Mouse (Mus musculus): ENCODE data around the gene Bicral. TPM values are rescaled to one million over a fixed set of nuclear protein-coding genes. Genes with fewer than 3 reads are reported as not detected.

The Bicral gene
- polyA plus RNA-seq, 1 experiment from 2014 or later: 3.4 TPM

- 76% methylated on average over 7 of the region's 7 CpGs for WGBS
- Histone ChIP-seq H3K4me1 (peaks cover 31% of the 10 kb centered on the region), H3K4me2 (no peak overlapping the region)
Observed at GRCm38 (mm10) chr17:46872806-46873205, 14.5 kb upstream of the Bicral start.

DNA sequence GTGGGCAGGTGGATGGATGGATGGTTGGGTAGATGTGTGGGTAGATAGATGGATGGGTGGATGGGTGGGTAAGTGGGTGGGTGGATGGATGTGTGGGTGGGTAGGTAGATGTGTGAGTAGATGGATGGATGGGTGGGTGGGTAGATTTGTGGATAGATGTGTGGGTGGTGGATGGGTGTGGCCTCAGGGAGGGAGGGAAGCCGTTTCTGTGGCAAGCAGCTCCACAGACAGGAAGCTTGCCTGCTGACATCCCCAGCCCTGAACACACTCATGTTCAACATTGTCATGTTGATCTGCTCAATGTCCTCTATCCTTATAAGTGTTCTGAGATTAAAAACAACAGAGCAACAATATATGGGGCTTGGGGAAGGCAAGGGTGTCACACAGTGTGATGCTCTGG is 12.6 kb upstream of the Bicral start:
- Histone ChIP-seq H3K4me2 (no peak overlapping the region), H3K27me3 (replicated peaks) (no peaks in the 10 kb centered on the region), H3K4me1 (peaks cover 20% of the 10 kb centered on the region), H3K4me3 (no peak overlapping the region), H3K9me3 (no peaks in the 10 kb centered on the region), H3K27ac (replicated peaks) (no peak overlapping the region), H3K36me3 (no peaks in the 10 kb centered on the region), H3K9ac (no peak overlapping the region)
- WGBS: 33% methylated on average over 1 of the region's 1 CpGs
- ATAC-seq (ENCODE audit: extremely low read depth, insufficient number of reproducible peaks, low FRiP score, low TSS enrichment): no peak

More at GRCm38 (mm10) chr17:46872806-46873205, 14.5 kb upstream of the Bicral start:
- no peaks in the 10 kb centered on the region for H3K27me3 ChIP-seq (replicated peaks)
- peak overlapping the region; percentile 71; the same call in 1 of the 2 replicates for H3K27ac ChIP-seq (replicated peaks)
- no peaks in the 10 kb centered on the region for H3K36me3 ChIP-seq
- H3K9me3 ChIP-seq: no peaks in the 10 kb centered on the region
- H3K4me3 ChIP-seq: no peak overlapping the region
- H3K9ac ChIP-seq: no peak overlapping the region
- ATAC-seq (ENCODE audit: extremely low read depth, insufficient number of reproducible peaks, low FRiP score, low TSS enrichment): no peak

- H3K4me1 ChIP-seq: peaks cover 20% of the 10 kb centered on the region
- WGBS: 89% methylated on average over 5 of the region's 5 CpGs
- no peak for ATAC-seq (ENCODE audit: extremely low read depth, insufficient number of reproducible peaks, low FRiP score, low TSS enrichment)
- no peak overlapping the region for H3K9ac ChIP-seq
- H3K36me3 ChIP-seq: no peaks in the 10 kb centered on the region
- H3K27ac ChIP-seq (replicated peaks): no peak overlapping the region
- H3K27me3 ChIP-seq (replicated peaks): no peaks in the 10 kb centered on the region
- H3K4me2 ChIP-seq: no peak overlapping the region
- H3K9me3 ChIP-seq: no peaks in the 10 kb centered on the region
- no peak overlapping the region for H3K4me3 ChIP-seq
Observed at GRCm38 (mm10) chr17:46870204-46870798, 12.0 kb upstream of the Bicral start.

DNA sequence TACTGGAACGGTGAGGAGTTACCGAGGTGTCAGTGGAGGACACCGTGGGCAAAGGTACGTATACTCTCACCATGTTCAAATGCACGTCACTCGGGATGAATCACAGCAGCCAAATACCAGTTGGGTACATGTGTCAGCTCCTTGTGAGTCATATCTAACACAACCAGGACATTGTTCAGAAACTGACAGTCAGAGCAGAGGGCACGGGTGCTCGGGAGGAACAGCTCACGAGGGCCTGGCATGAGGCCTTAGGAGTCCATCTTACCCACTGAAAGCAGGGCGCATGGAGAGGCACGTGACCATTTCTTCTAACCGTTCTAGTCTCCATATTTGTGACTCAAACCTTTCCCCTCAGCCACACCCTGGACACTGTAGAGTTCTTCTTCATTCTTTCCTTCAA is 8.6 kb upstream of the Bicral start:
- H3K4me3 ChIP-seq: no peak overlapping the region
- H3K9me3 ChIP-seq: no peaks in the 10 kb centered on the region
- no peak overlapping the region for H3K27ac ChIP-seq (replicated peaks)
- no peak overlapping the region for H3K4me2 ChIP-seq
- H3K4me1 ChIP-seq: peaks cover 5% of the 10 kb centered on the region
- no peaks in the 10 kb centered on the region for H3K36me3 ChIP-seq
- no peak overlapping the region for H3K9ac ChIP-seq
- no peaks in the 10 kb centered on the region for H3K27me3 ChIP-seq (replicated peaks)
- no peak for ATAC-seq (ENCODE audit: extremely low read depth, insufficient number of reproducible peaks, low FRiP score, low TSS enrichment)
- WGBS: 75% methylated on average over 12 of the region's 12 CpGs

- no peak for ATAC-seq (ENCODE audit: extremely low read depth, insufficient number of reproducible peaks, low FRiP score, low TSS enrichment)
Observed at GRCm38 (mm10) chr17:46864566-46865195, 6.4 kb upstream of the Bicral start.

DNA sequence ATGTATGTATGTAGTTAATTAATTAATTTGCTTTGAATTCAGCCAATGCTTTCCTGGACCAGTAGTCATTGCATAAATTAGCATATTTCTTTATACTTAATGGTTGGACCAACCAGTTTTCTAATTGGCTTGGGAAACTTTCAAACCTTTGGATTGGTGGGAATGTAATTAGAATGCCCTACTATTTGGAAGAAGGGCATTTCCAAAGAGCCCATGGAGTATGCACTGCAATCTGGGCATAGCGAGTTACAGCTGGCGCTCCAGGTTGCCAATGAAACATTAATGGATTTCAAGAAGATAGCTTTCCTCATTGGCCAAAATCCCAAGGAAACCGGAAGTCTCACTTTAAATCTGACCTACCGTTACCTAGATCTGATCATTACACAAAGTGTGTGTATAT is 1.8 kb upstream of the Bicral start:
- ATAC-seq (ENCODE audit: extremely low read depth, insufficient number of reproducible peaks, low FRiP score, low TSS enrichment): no peak
- WGBS: 94% methylated on average over 4 of the region's 4 CpGs

More at GRCm38 (mm10) chr17:46864566-46865195, 6.4 kb upstream of the Bicral start:
- Histone ChIP-seq H3K9me3 (no peaks in the 10 kb centered on the region), H3K4me2 (peak overlapping the region; percentile 7; the same call in 1 of the 2 replicates), H3K36me3 (no peaks in the 10 kb centered on the region), H3K27me3 (replicated peaks) (no peaks in the 10 kb centered on the region), H3K4me3 (no peak overlapping the region), H3K9ac (no peak overlapping the region), H3K27ac (replicated peaks) (no peak overlapping the region), H3K4me1 (peaks cover 5% of the 10 kb centered on the region)
- WGBS: 53% methylated on average over 7 of the region's 7 CpGs

GRCm38 (mm10) chr17:46858749-46859444 is 615 bp upstream of the Bicral start:
- Histone ChIP-seq H3K9me3 (no peaks in the 10 kb centered on the region), H3K36me3 (no peaks in the 10 kb centered on the region), H3K9ac (peak overlapping the region; percentile 100), H3K4me3 (peak overlapping the region; percentile 98), H3K4me1 (peaks cover 24% of the 10 kb centered on the region), H3K4me2 (peak overlapping the region; percentile 83), H3K27ac (replicated peaks) (peak overlapping the region; percentile 100), H3K27me3 (replicated peaks) (no peaks in the 10 kb centered on the region)
- ATAC-seq (ENCODE audit: extremely low read depth, insufficient number of reproducible peaks, low FRiP score, low TSS enrichment): no peak
- 21% methylated on average over 9 of the region's 9 CpGs for WGBS

More for the DNA sequence above, 1.8 kb upstream of the Bicral start:
- Histone ChIP-seq H3K4me2 (no peak overlapping the region), H3K36me3 (no peaks in the 10 kb centered on the region), H3K27me3 (replicated peaks) (no peaks in the 10 kb centered on the region), H3K9me3 (no peaks in the 10 kb centered on the region), H3K4me3 (no peak overlapping the region), H3K9ac (no peak overlapping the region), H3K27ac (replicated peaks) (no peak overlapping the region), H3K4me1 (peaks cover 16% of the 10 kb centered on the region)

- H3K4me2 ChIP-seq: peak overlapping the region; percentile 83
- peaks cover 38% of the 10 kb centered on the region for H3K4me1 ChIP-seq
- peak; percentile 68 for ATAC-seq (ENCODE audit: extremely low read depth, insufficient number of reproducible peaks, low FRiP score, low TSS enrichment)
- no peaks in the 10 kb centered on the region for H3K36me3 ChIP-seq
- H3K9ac ChIP-seq: peak overlapping the region; percentile 100
- under 1% methylated on average over 46 of the region's 52 CpGs for WGBS
- H3K27me3 ChIP-seq (replicated peaks): no peaks in the 10 kb centered on the region
- peak overlapping the region; percentile 98 for H3K4me3 ChIP-seq
- peak overlapping the region; percentile 100 for H3K27ac ChIP-seq (replicated peaks)
- H3K9me3 ChIP-seq: no peaks in the 10 kb centered on the region
Observed at GRCm38 (mm10) chr17:46857361-46857902, 850 bp downstream of the Bicral start.

GRCm38 (mm10) chr17:46856471-46857360 is 1.6 kb downstream of the Bicral start:
- 0 out of 2 replicates have a peak, but pooled peaks have one; percentile 29 for ATAC-seq (ENCODE audit: extremely low read depth, insufficient number of reproducible peaks, low FRiP score, low TSS enrichment)
- Histone ChIP-seq H3K4me2 (peak overlapping the region; percentile 83), H3K36me3 (no peaks in the 10 kb centered on the region), H3K4me3 (peak overlapping the region; percentile 98), H3K27ac (replicated peaks) (peak overlapping the region; percentile 100), H3K9ac (peak overlapping the region; percentile 100), H3K4me1 (peaks cover 39% of the 10 kb centered on the region), H3K9me3 (no peaks in the 10 kb centered on the region), H3K27me3 (replicated peaks) (no peaks in the 10 kb centered on the region)
- under 1% methylated on average over 86 of the region's 87 CpGs for WGBS

- peak overlapping the region; percentile 98 for H3K4me3 ChIP-seq
- H3K9ac ChIP-seq: peak overlapping the region; percentile 100
- no peaks in the 10 kb centered on the region for H3K27me3 ChIP-seq (replicated peaks)
- peak overlapping the region; percentile 100 for H3K27ac ChIP-seq (replicated peaks)
- peaks cover 39% of the 10 kb centered on the region for H3K4me1 ChIP-seq
- H3K9me3 ChIP-seq: no peaks in the 10 kb centered on the region
- no peaks in the 10 kb centered on the region for H3K36me3 ChIP-seq
- peak overlapping the region; percentile 83 for H3K4me2 ChIP-seq
- 15% methylated on average over 4 of the region's 4 CpGs for WGBS
- no peak for ATAC-seq (ENCODE audit: extremely low read depth, insufficient number of reproducible peaks, low FRiP score, low TSS enrichment)
Observed at GRCm38 (mm10) chr17:46856107-46856388, 2.2 kb downstream of the Bicral start.

Data from heart, embryonic 13.5 days (tissue).